Mouse (Mus musculus): ENCODE results near the gene Gphn. TPM values are rescaled to one million over a fixed set of nuclear protein-coding genes. Genes with fewer than 3 reads are reported as not detected.

Gphn gene
- polyA plus RNA-seq, 1 experiment = 6.7 TPM

GRCm38 (mm10) chr12:78205915-78206570 is 20.1 kb upstream of the Gphn start:
- Histone ChIP-seq H3K27ac (ENCODE audit: insufficient read depth, low read length) (no peak overlapping the region), H3K9me3 (replicated peaks; ENCODE audit: control insufficient read depth, insufficient read depth, low read length, poor library complexity, severe bottlenecking) (no peaks in the 10 kb centered on the region), H3K9ac (ENCODE audit: low read depth, poor library complexity, severe bottlenecking) (no peak overlapping the region), H3K4me1 (ENCODE audit: control insufficient read depth, insufficient read depth, low read length) (no peaks in the 10 kb centered on the region), H3K4me3 (ENCODE audit: low read depth, low read length) (no peak overlapping the region), H3K27me3 (ENCODE audit: control insufficient read depth, insufficient read depth, low read length, poor library complexity, severe bottlenecking) (no peaks in the 10 kb centered on the region; the same call in 1 of the 2 replicates), H3K36me3 (ENCODE audit: control insufficient read depth, insufficient read depth, low read length, poor library complexity, severe bottlenecking) (no peaks in the 10 kb centered on the region)
- TF ChIP-seq POLR2A (IDR thresholded peaks at IDR 0.05; ENCODE audit: insufficient read depth, low read length) (no peak), CTCF (IDR thresholded peaks at IDR 0.05; ENCODE audit: low read depth, low read length) (no peak), EP300 (IDR thresholded peaks at IDR 0.05; ENCODE audit: insufficient read depth, low read depth, low read length) (no peak)

- TF ChIP-seq POLR2A (IDR thresholded peaks at IDR 0.05; ENCODE audit: insufficient read depth, low read length) = no peak
- TF ChIP-seq CTCF (IDR thresholded peaks at IDR 0.05; ENCODE audit: low read depth, low read length) = no peak
- TF ChIP-seq EP300 (IDR thresholded peaks at IDR 0.05; ENCODE audit: insufficient read depth, low read depth, low read length) = no peak
- Histone ChIP-seq H3K4me3 (ENCODE audit: low read depth, low read length) (no peak overlapping the region), H3K9me3 (replicated peaks; ENCODE audit: control insufficient read depth, insufficient read depth, low read length, poor library complexity, severe bottlenecking) (no peaks in the 10 kb centered on the region), H3K9ac (ENCODE audit: low read depth, poor library complexity, severe bottlenecking) (no peak overlapping the region), H3K27me3 (ENCODE audit: control insufficient read depth, insufficient read depth, low read length, poor library complexity, severe bottlenecking) (no peaks in the 10 kb centered on the region; the same call in 1 of the 2 replicates), H3K27ac (ENCODE audit: insufficient read depth, low read length) (no peak overlapping the region), H3K4me1 (ENCODE audit: control insufficient read depth, insufficient read depth, low read length) (no peaks in the 10 kb centered on the region), H3K36me3 (ENCODE audit: control insufficient read depth, insufficient read depth, low read length, poor library complexity, severe bottlenecking) (no peaks in the 10 kb centered on the region)
These were observed 19.6 kb upstream of the Gphn start for GRCm38 (mm10) chr12:78206571-78206960.

GRCm38 (mm10) chr12:78209856-78210255 is 16.3 kb upstream of the Gphn start:
- Histone ChIP-seq H3K9me3 (replicated peaks; ENCODE audit: control insufficient read depth, insufficient read depth, low read length, poor library complexity, severe bottlenecking) (no peaks in the 10 kb centered on the region), H3K9ac (ENCODE audit: low read depth, poor library complexity, severe bottlenecking) (no peak overlapping the region), H3K27me3 (ENCODE audit: control insufficient read depth, insufficient read depth, low read length, poor library complexity, severe bottlenecking) (no peaks in the 10 kb centered on the region; the same call in 1 of the 2 replicates), H3K4me1 (ENCODE audit: control insufficient read depth, insufficient read depth, low read length) (no peaks in the 10 kb centered on the region), H3K36me3 (ENCODE audit: control insufficient read depth, insufficient read depth, low read length, poor library complexity, severe bottlenecking) (no peaks in the 10 kb centered on the region), H3K27ac (ENCODE audit: insufficient read depth, low read length) (no peak overlapping the region), H3K4me3 (ENCODE audit: low read depth, low read length) (no peak overlapping the region)
- TF ChIP-seq CTCF (IDR thresholded peaks at IDR 0.05; ENCODE audit: low read depth, low read length) = no peak
- no peak for TF ChIP-seq POLR2A (IDR thresholded peaks at IDR 0.05; ENCODE audit: insufficient read depth, low read length)

- H3K27me3 ChIP-seq (ENCODE audit: control insufficient read depth, insufficient read depth, low read length, poor library complexity, severe bottlenecking) = no peaks in the 10 kb centered on the region
- H3K9ac ChIP-seq (ENCODE audit: low read depth, poor library complexity, severe bottlenecking) = no peak overlapping the region
- TF ChIP-seq EP300 (IDR thresholded peaks at IDR 0.05; ENCODE audit: insufficient read depth, low read depth, low read length) (no peak), CTCF (IDR thresholded peaks at IDR 0.05; ENCODE audit: low read depth, low read length) (no peak), POLR2A (IDR thresholded peaks at IDR 0.05; ENCODE audit: insufficient read depth, low read length) (no peak)
- no peaks in the 10 kb centered on the region for H3K36me3 ChIP-seq (ENCODE audit: control insufficient read depth, insufficient read depth, low read length, poor library complexity, severe bottlenecking)
- no peak overlapping the region for H3K4me3 ChIP-seq (ENCODE audit: low read depth, low read length)
- no peak overlapping the region for H3K27ac ChIP-seq (ENCODE audit: insufficient read depth, low read length)
- H3K4me1 ChIP-seq (ENCODE audit: control insufficient read depth, insufficient read depth, low read length) = no peaks in the 10 kb centered on the region
- H3K9me3 ChIP-seq (replicated peaks; ENCODE audit: control insufficient read depth, insufficient read depth, low read length, poor library complexity, severe bottlenecking) = no peaks in the 10 kb centered on the region
These were observed 10.7 kb upstream of the Gphn start for GRCm38 (mm10) chr12:78215490-78215889.

- Histone ChIP-seq H3K4me1 (ENCODE audit: control insufficient read depth, insufficient read depth, low read length) (no peaks in the 10 kb centered on the region), H3K27ac (ENCODE audit: insufficient read depth, low read length) (no peak overlapping the region), H3K36me3 (ENCODE audit: control insufficient read depth, insufficient read depth, low read length, poor library complexity, severe bottlenecking) (no peaks in the 10 kb centered on the region), H3K27me3 (ENCODE audit: control insufficient read depth, insufficient read depth, low read length, poor library complexity, severe bottlenecking) (no peaks in the 10 kb centered on the region), H3K9ac (ENCODE audit: low read depth, poor library complexity, severe bottlenecking) (no peak overlapping the region), H3K4me3 (ENCODE audit: low read depth, low read length) (no peak overlapping the region), H3K9me3 (replicated peaks; ENCODE audit: control insufficient read depth, insufficient read depth, low read length, poor library complexity, severe bottlenecking) (no peaks in the 10 kb centered on the region)
- TF ChIP-seq CTCF (IDR thresholded peaks at IDR 0.05; ENCODE audit: low read depth, low read length) = no peak
- TF ChIP-seq EP300 (IDR thresholded peaks at IDR 0.05; ENCODE audit: insufficient read depth, low read depth, low read length) = no peak
- TF ChIP-seq POLR2A (IDR thresholded peaks at IDR 0.05; ENCODE audit: insufficient read depth, low read length) = no peak
These were observed 6.9 kb upstream of the Gphn start for GRCm38 (mm10) chr12:78219191-78219825.

- no peaks in the 10 kb centered on the region for H3K9me3 ChIP-seq (replicated peaks; ENCODE audit: control insufficient read depth, insufficient read depth, low read length, poor library complexity, severe bottlenecking)
- H3K4me3 ChIP-seq (ENCODE audit: low read depth, low read length) = peak overlapping the region; percentile 88
- H3K4me1 ChIP-seq (ENCODE audit: control insufficient read depth, insufficient read depth, low read length) = no peaks in the 10 kb centered on the region
- peak overlapping the region; percentile 69 for H3K9ac ChIP-seq (ENCODE audit: low read depth, poor library complexity, severe bottlenecking)
- H3K27me3 ChIP-seq (ENCODE audit: control insufficient read depth, insufficient read depth, low read length, poor library complexity, severe bottlenecking) = peaks cover 3% of the 10 kb centered on the region; the same call in 1 of the 2 replicates
- H3K36me3 ChIP-seq (ENCODE audit: control insufficient read depth, insufficient read depth, low read length, poor library complexity, severe bottlenecking) = no peaks in the 10 kb centered on the region
- H3K27ac ChIP-seq (ENCODE audit: insufficient read depth, low read length) = no peak overlapping the region
- no peak for TF ChIP-seq CTCF (IDR thresholded peaks at IDR 0.05; ENCODE audit: low read depth, low read length)
- no peak for TF ChIP-seq EP300 (IDR thresholded peaks at IDR 0.05; ENCODE audit: insufficient read depth, low read depth, low read length)
- TF ChIP-seq POLR2A (IDR thresholded peaks at IDR 0.05; ENCODE audit: insufficient read depth, low read length) = no peak
These were observed 318 bp downstream of the Gphn start for GRCm38 (mm10) chr12:78226519-78226875.
